Mouse (Mus musculus) lung, postnatal 0 days (tissue): ENCODE measurements around the gene Mylpf.

Experiments
- CTCF ChIP-seq: IDR thresholded peaks from 2 replicates; pipeline ENCODE4 v1.5.1; 2016; ENCODE audit warnings: antibody characterized with exemption, mild to moderate bottlenecking
- EP300 ChIP-seq: IDR thresholded peaks from 2 replicates; pipeline ENCODE4 v1.6.1; 2016; ENCODE audit warnings: antibody characterized with exemption, mild to moderate bottlenecking, control low read depth

- TF ChIP-seq EP300 (no peak), CTCF (no peak)
Measured at GRCm38 (mm10) chr7:127218670-127219069, 10.0 kb downstream of the Mylpf start.
